Mouse (Mus musculus): ENCODE measurements around the gene Hormad2.

The Hormad2 gene

GRCm38 (mm10) chr11:4352637-4353036, 88.3 kb downstream of the Hormad2 start:
- TF ChIP-seq POU5F1 (IDR thresholded peaks at IDR 0.05; ENCODE audit: borderline replicate concordance, low read length) (no peak), CTCF (conservative IDR thresholded peaks at IDR 0.05; ENCODE audit: low read length) (no peak), NANOG (IDR thresholded peaks at IDR 0.05; ENCODE audit: borderline replicate concordance, low read length) (no peak)
- H3K9me3 ChIP-seq (ENCODE audit: low read length), result no peaks in the 10 kb centered on the region
- no peak overlapping the region for H3K4me3 ChIP-seq (replicated peaks; ENCODE audit: low read length)
- H3K4me1 ChIP-seq (replicated peaks; ENCODE audit: low read depth, low read length), result peaks cover 12% of the 10 kb centered on the region
- H3K36me3 ChIP-seq (ENCODE audit: insufficient read depth, low read length), result no peaks in the 10 kb centered on the region
- H3K27me3 ChIP-seq (ENCODE audit: insufficient read depth, low read length), result no peaks in the 10 kb centered on the region

GRCm38 (mm10) chr11:4343926-4344325, 97.0 kb downstream of the Hormad2 start:
- TF ChIP-seq CTCF (conservative IDR thresholded peaks at IDR 0.05; ENCODE audit: low read length) (no peak), NANOG (IDR thresholded peaks at IDR 0.05; ENCODE audit: borderline replicate concordance, low read length) (no peak), POU5F1 (IDR thresholded peaks at IDR 0.05; ENCODE audit: borderline replicate concordance, low read length) (no peak)
- Histone ChIP-seq H3K36me3 (ENCODE audit: insufficient read depth, low read length) (peaks cover 3% of the 10 kb centered on the region; the same call in 1 of the 2 replicates), H3K4me3 (replicated peaks; ENCODE audit: low read length) (no peak overlapping the region), H3K27me3 (ENCODE audit: insufficient read depth, low read length) (no peaks in the 10 kb centered on the region), H3K4me1 (replicated peaks; ENCODE audit: low read depth, low read length) (no peaks in the 10 kb centered on the region), H3K9me3 (ENCODE audit: low read length) (peaks cover 11% of the 10 kb centered on the region)

GRCm38 (mm10) chr11:4342027-4342426, 98.9 kb downstream of the Hormad2 start:
- no peaks in the 10 kb centered on the region for H3K4me1 ChIP-seq (replicated peaks; ENCODE audit: low read depth, low read length)
- no peak overlapping the region for H3K4me3 ChIP-seq (replicated peaks; ENCODE audit: low read length)
- peaks cover 11% of the 10 kb centered on the region for H3K9me3 ChIP-seq (ENCODE audit: low read length)
- no peaks in the 10 kb centered on the region for H3K27me3 ChIP-seq (ENCODE audit: insufficient read depth, low read length)
- peaks cover 3% of the 10 kb centered on the region; the same call in 1 of the 2 replicates for H3K36me3 ChIP-seq (ENCODE audit: insufficient read depth, low read length)
- TF ChIP-seq NANOG (IDR thresholded peaks at IDR 0.05; ENCODE audit: borderline replicate concordance, low read length) (no peak), POU5F1 (IDR thresholded peaks at IDR 0.05; ENCODE audit: borderline replicate concordance, low read length) (no peak), CTCF (conservative IDR thresholded peaks at IDR 0.05; ENCODE audit: low read length) (no peak)

GRCm38 (mm10) chr11:4340109-4340779, 100.7 kb downstream of the Hormad2 start:
- H3K27me3 ChIP-seq (ENCODE audit: insufficient read depth, low read length), result no peaks in the 10 kb centered on the region
- TF ChIP-seq NANOG (IDR thresholded peaks at IDR 0.05; ENCODE audit: borderline replicate concordance, low read length), result no peak
- TF ChIP-seq POU5F1 (IDR thresholded peaks at IDR 0.05; ENCODE audit: borderline replicate concordance, low read length), result no peak
- TF ChIP-seq CTCF (conservative IDR thresholded peaks at IDR 0.05; ENCODE audit: low read length), result no peak
- peaks cover 3% of the 10 kb centered on the region; the same call in 1 of the 2 replicates for H3K36me3 ChIP-seq (ENCODE audit: insufficient read depth, low read length)
- H3K4me1 ChIP-seq (replicated peaks; ENCODE audit: low read depth, low read length), result no peaks in the 10 kb centered on the region
- peaks cover 11% of the 10 kb centered on the region for H3K9me3 ChIP-seq (ENCODE audit: low read length)
- no peak overlapping the region for H3K4me3 ChIP-seq (replicated peaks; ENCODE audit: low read length)

- no peaks in the 10 kb centered on the region for H3K27me3 ChIP-seq (ENCODE audit: insufficient read depth, low read length)
- H3K4me1 ChIP-seq (replicated peaks; ENCODE audit: low read depth, low read length), result no peaks in the 10 kb centered on the region
- peaks cover 1% of the 10 kb centered on the region; the same call in 1 of the 2 replicates for H3K9me3 ChIP-seq (ENCODE audit: low read length)
- no peaks in the 10 kb centered on the region for H3K36me3 ChIP-seq (ENCODE audit: insufficient read depth, low read length)
- H3K4me3 ChIP-seq (replicated peaks; ENCODE audit: low read length), result no peak overlapping the region
- TF ChIP-seq POU5F1 (IDR thresholded peaks at IDR 0.05; ENCODE audit: borderline replicate concordance, low read length) (no peak), CTCF (conservative IDR thresholded peaks at IDR 0.05; ENCODE audit: low read length) (no peak), NANOG (IDR thresholded peaks at IDR 0.05; ENCODE audit: borderline replicate concordance, low read length) (no peak)
Measured at GRCm38 (mm10) chr11:4339275-4339674, 101.6 kb downstream of the Hormad2 start.

GRCm38 (mm10) chr11:4336693-4337283, 104.1 kb downstream of the Hormad2 start:
- no peak for TF ChIP-seq POU5F1 (IDR thresholded peaks at IDR 0.05; ENCODE audit: borderline replicate concordance, low read length)
- TF ChIP-seq CTCF (conservative IDR thresholded peaks at IDR 0.05; ENCODE audit: low read length), result no peak
- no peak for TF ChIP-seq NANOG (IDR thresholded peaks at IDR 0.05; ENCODE audit: borderline replicate concordance, low read length)
- Histone ChIP-seq H3K27me3 (ENCODE audit: insufficient read depth, low read length) (no peaks in the 10 kb centered on the region), H3K9me3 (ENCODE audit: low read length) (no peaks in the 10 kb centered on the region), H3K4me1 (replicated peaks; ENCODE audit: low read depth, low read length) (no peaks in the 10 kb centered on the region), H3K4me3 (replicated peaks; ENCODE audit: low read length) (no peak overlapping the region), H3K36me3 (ENCODE audit: insufficient read depth, low read length) (no peaks in the 10 kb centered on the region)

- no peaks in the 10 kb centered on the region for H3K27me3 ChIP-seq (ENCODE audit: insufficient read depth, low read length)
- H3K36me3 ChIP-seq (ENCODE audit: insufficient read depth, low read length), result no peaks in the 10 kb centered on the region
- H3K9me3 ChIP-seq (ENCODE audit: low read length), result no peaks in the 10 kb centered on the region
- H3K4me1 ChIP-seq (replicated peaks; ENCODE audit: low read depth, low read length), result no peaks in the 10 kb centered on the region
- TF ChIP-seq POU5F1 (IDR thresholded peaks at IDR 0.05; ENCODE audit: borderline replicate concordance, low read length) (no peak), CTCF (conservative IDR thresholded peaks at IDR 0.05; ENCODE audit: low read length) (no peak)
- H3K4me3 ChIP-seq (replicated peaks; ENCODE audit: low read length), result no peak overlapping the region
Measured at GRCm38 (mm10) chr11:4335810-4336692, 104.9 kb downstream of the Hormad2 start.

GRCm38 (mm10) chr11:4332961-4333360, 107.9 kb downstream of the Hormad2 start:
- Histone ChIP-seq H3K36me3 (ENCODE audit: insufficient read depth, low read length) (no peaks in the 10 kb centered on the region), H3K4me1 (replicated peaks; ENCODE audit: low read depth, low read length) (no peaks in the 10 kb centered on the region), H3K9me3 (ENCODE audit: low read length) (no peaks in the 10 kb centered on the region), H3K4me3 (replicated peaks; ENCODE audit: low read length) (no peak overlapping the region), H3K27me3 (ENCODE audit: insufficient read depth, low read length) (peaks cover 2% of the 10 kb centered on the region; the same call in 1 of the 2 replicates)
- TF ChIP-seq NANOG (IDR thresholded peaks at IDR 0.05; ENCODE audit: borderline replicate concordance, low read length) (no peak), CTCF (conservative IDR thresholded peaks at IDR 0.05; ENCODE audit: low read length) (no peak), POU5F1 (IDR thresholded peaks at IDR 0.05; ENCODE audit: borderline replicate concordance, low read length) (no peak)
